Mouse (Mus musculus) heart, postnatal 36 days (tissue): Measurements from ENCODE around the gene Atad1. TPM values are rescaled to one million over a fixed set of nuclear protein-coding genes. Genes with fewer than 3 reads are reported as not detected.
"Not testable (repeated sequence)": the region's sequence is repeated elsewhere in the genome, so short reads cannot be mapped to it uniquely, and the experiment has no call there.

ENCODE experiments used
- DNase-seq, 2 experiments: peaks; one replicate each; pipeline ENCODE4 v3.0.0; 2021 to 2022
- intact Hi-C: fragments of 180-260 bp; cut with DNase I; formaldehyde crosslinking; loops from one replicate; pipeline ENCODE4 v1.15.1; 2025
- total RNA-seq, 2 experiments: library from RNA; stranded (reverse); gene quantifications; 2 replicates each; pipeline ENCODE4 v1.2.3; 2021

Gene Atad1
- total RNA-seq, 2 experiments from 2014 or later = 78.8 to 91.7 TPM

GRCm38 (mm10) chr19:32688227-32688626 lies 51.4 kb downstream of the Atad1 start:
- not testable (repeated sequence) for DNase-seq
- intact Hi-C loops = loop anchor here (2.0 kb wide), 1 partner anchor 93 kb away; the partner anchor contains the start of gene Papss2

GRCm38 (mm10) chr19:32687721-32688120 lies 51.9 kb downstream of the Atad1 start:
- intact Hi-C loops = loop anchor here (2.0 kb wide), 1 partner anchor 93 kb away; the partner anchor contains the start of gene Papss2
- DNase-seq = no peak

- DNase-seq = no peak
- intact Hi-C loops = no loop called here
These were observed 56.5 kb downstream of the Atad1 start for GRCm38 (mm10) chr19:32683081-32683480.

GRCm38 (mm10) chr19:32680894-32681293 lies 58.7 kb downstream of the Atad1 start:
- intact Hi-C loops = no loop called here
- no peak for DNase-seq

GRCm38 (mm10) chr19:32675766-32676165 lies 63.8 kb downstream of the Atad1 start:
- no peak for DNase-seq
- intact Hi-C loops = no loop called here

GRCm38 (mm10) chr19:32667830-32668229 lies 71.8 kb downstream of the Atad1 start:
- DNase-seq = not testable (repeated sequence)

GRCm38 (mm10) chr19:32665243-32665642 lies 74.3 kb downstream of the Atad1 start:
- no peak for DNase-seq
- intact Hi-C loops = no loop called here

More at GRCm38 (mm10) chr19:32667830-32668229, 71.8 kb downstream of the Atad1 start:
- intact Hi-C loops = not testable (repeated sequence)

GRCm38 (mm10) chr19:32662936-32663335 lies 76.7 kb downstream of the Atad1 start:
- intact Hi-C loops = no loop called here
- DNase-seq = no peak

GRCm38 (mm10) chr19:32659346-32659745 lies 80.2 kb downstream of the Atad1 start:
- intact Hi-C loops = no loop called here
- no peak for DNase-seq

GRCm38 (mm10) chr19:32653630-32654362 lies 85.8 kb downstream of the Atad1 start:
- intact Hi-C loops = no loop called here
- DNase-seq = no peak

- intact Hi-C loops = no loop called here
- DNase-seq = no peak
These were observed 86.5 kb downstream of the Atad1 start for GRCm38 (mm10) chr19:32653122-32653521.

GRCm38 (mm10) chr19:32651046-32651445 lies 88.5 kb downstream of the Atad1 start:
- no peak for DNase-seq
- intact Hi-C loops = no loop called here

- intact Hi-C loops = no loop called here
- DNase-seq = no peak
These were observed 91.5 kb downstream of the Atad1 start for GRCm38 (mm10) chr19:32648019-32648571.

GRCm38 (mm10) chr19:32646382-32646781 lies 93.2 kb downstream of the Atad1 start:
- intact Hi-C loops = no loop called here
- no peak for DNase-seq

- intact Hi-C loops = no loop called here
- no peak for DNase-seq
These were observed 93.6 kb downstream of the Atad1 start for GRCm38 (mm10) chr19:32645939-32646338.

- intact Hi-C loops = no loop called here
- DNase-seq = no peak
These were observed 95.9 kb downstream of the Atad1 start for GRCm38 (mm10) chr19:32643642-32644041.

GRCm38 (mm10) chr19:32641995-32642394 lies 97.6 kb downstream of the Atad1 start:
- intact Hi-C loops = no loop called here
- DNase-seq = no peak

- no peak for DNase-seq
- intact Hi-C loops = no loop called here
These were observed 98.1 kb downstream of the Atad1 start for GRCm38 (mm10) chr19:32641535-32641934.

GRCm38 (mm10) chr19:32638276-32638903 lies 101.2 kb downstream of the Atad1 start:
- DNase-seq = no peak
- intact Hi-C loops = no loop called here

- DNase-seq = peak; percentile 20 to 39
- intact Hi-C loops = no loop called here
These were observed 102.0 kb downstream of the Atad1 start for GRCm38 (mm10) chr19:32637357-32638275.

GRCm38 (mm10) chr19:32634916-32635315 lies 104.7 kb downstream of the Atad1 start:
- intact Hi-C loops = no loop called here
- DNase-seq = peak; percentile 9 to 19
